In the genomic region with DNA sequence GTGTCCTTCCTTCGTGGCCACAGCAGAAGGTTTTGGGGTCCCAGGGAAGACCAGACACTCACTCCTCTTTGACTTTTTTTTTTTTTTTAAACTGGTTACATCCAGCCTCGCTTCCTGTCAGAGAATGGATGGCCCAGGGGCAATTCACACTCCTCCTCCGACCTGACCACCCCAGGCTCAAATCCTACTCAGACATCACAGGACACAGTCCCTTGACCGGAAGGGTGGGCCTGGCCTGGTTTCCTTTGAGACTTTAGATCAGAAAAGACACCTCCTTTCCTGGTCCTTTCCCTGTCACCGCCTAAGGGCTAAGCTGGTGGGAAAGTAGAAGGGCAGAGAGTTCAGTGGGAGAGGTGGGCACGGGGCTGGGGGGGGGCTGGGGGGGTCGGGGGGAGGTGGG, we compare ENCODE assay signal across 12 mouse cellular contexts. TPM values are rescaled to one million over a fixed set of nuclear protein-coding genes. Genes with fewer than 3 reads are reported as not detected.
DNase-seq lines count a peak whose midpoint lies in the region; ATAC-seq lines count a peak whose summit lies in the region.
"Had no signal": no experiment of that assay in that cellular context is flagged by ENCODE, and none has a peak within 500 bp of the region (broad histone marks: within the 10 kb centered on the region; RNA-seq: fewer than 3 reads in every experiment).

No protein-coding gene starts in this region.

- H3K9me3 ChIP-seq in kidney, embryonic 15.5 days (replicated peaks) = no peaks in the 10 kb centered on the region
- H3K9me3 ChIP-seq: embryonic facial prominence, embryonic 15.5 days had no signal

- no peak for ATAC-seq in kidney, embryonic 15.5 days (replicated peaks; ENCODE audit: low FRiP score)
- ATAC-seq: hindbrain, embryonic 16.5 days had no signal

- peaks cover 15% of the 10 kb centered on the region; the same call in 1 of the 2 replicates for H3K4me1 ChIP-seq in kidney, embryonic 15.5 days

- 32% methylated on average over 7 of the region's 7 CpGs for WGBS in kidney, embryonic 15.5 days

- intact Hi-C loops in heart, postnatal 25 days (cut with DNase I) = loop anchor here (10.0 kb wide), 1 partner anchor 365 kb away; the partner anchor contains the start of gene Cd300lg

- no peaks in the 10 kb centered on the region for H3K27me3 ChIP-seq in kidney, embryonic 15.5 days
- H3K27me3 ChIP-seq: embryonic facial prominence, embryonic 15.5 days had no signal

- H3K4me2 ChIP-seq in kidney, embryonic 15.5 days = no peak overlapping the region
- H3K4me2 ChIP-seq: embryonic facial prominence, embryonic 15.5 days had no signal

- no peak overlapping the region for H3K27ac ChIP-seq in kidney, embryonic 15.5 days
- H3K27ac ChIP-seq: layer of hippocampus, adult 2 months had no signal

- DNase-seq in kidney, adult 11 months = peak; percentile 55
- DNase-seq in heart, adult 8-10 months (ENCODE audit: low spot score) = peak; percentile 68
- peak; percentile 24 for DNase-seq in heart, postnatal 25 days (ENCODE audit: low spot score)
- DNase-seq in lung, postnatal 14 days = peak; percentile 44
- no peak for DNase-seq in thymus, adult 18-20 months
- DNase-seq in frontal cortex, postnatal 10 days (ENCODE audit: low spot score in 2 of 2) = no peak
- DNase-seq: cerebellum, postnatal 25 days; thymus, adult 2 months had no signal

- H3K36me3 ChIP-seq in kidney, embryonic 15.5 days = no peaks in the 10 kb centered on the region
- H3K36me3 ChIP-seq: embryonic facial prominence, embryonic 15.5 days had no signal

- H3K9ac ChIP-seq in kidney, embryonic 15.5 days = no peak overlapping the region
- H3K9ac ChIP-seq: embryonic facial prominence, embryonic 15.5 days had no signal

- no peak overlapping the region for H3K4me3 ChIP-seq in kidney, embryonic 15.5 days (replicated peaks)
- H3K4me3 ChIP-seq: embryonic facial prominence, embryonic 15.5 days; layer of hippocampus, adult 2 months had no signal

RNA-seq across cellular contexts. Expression of gene Arl4d, which starts 14.6 kb away (rescaled TPM):
- 3.9 and 4.1 TPM in 2 replicates for polyA plus RNA-seq in kidney, embryonic 15.5 days (2015; fragmentation: Nextera tagmentation; extraction: Ambion mirVana)
- 10 to 100 TPM; 21.1 to 30.1 (median 27.0) TPM for total RNA-seq in heart, adult 8-10 months (2022)
- 10 to 100 TPM; 21.6 to 31.0 TPM for total RNA-seq in heart, postnatal 25 days (2021)

RNA-seq across cellular contexts. Expression of gene Dhx8, which starts 52.8 kb away (rescaled TPM):
- 32.3 and 36.1 TPM in 2 replicates for polyA plus RNA-seq in kidney, embryonic 15.5 days (2015; fragmentation: Nextera tagmentation; extraction: Ambion mirVana)
- total RNA-seq in heart, adult 8-10 months (2022) = 10 to 100 TPM; 13.6 to 15.8 (median 14.6) TPM
- total RNA-seq in heart, postnatal 25 days (2021) = 10 to 100 TPM; 14.2 to 16.4 TPM

RNA-seq across cellular contexts. Expression of gene Rdm1, which starts 52.9 kb away (rescaled TPM):
- 35.5 and 41.1 TPM in 2 replicates for polyA plus RNA-seq in kidney, embryonic 15.5 days (2015; fragmentation: Nextera tagmentation; extraction: Ambion mirVana)
- total RNA-seq in heart, adult 8-10 months (2022) = 10 to 100 TPM; 47.9 to 60.0 (median 55.8) TPM
- 10 to 100 TPM; 39.1 to 39.3 TPM for total RNA-seq in heart, postnatal 25 days (2021)

Comparison
In these comparisons a context has a peak if more than half of its experiments do, and no peak if none do; other contexts are left out.
1. DNase-seq: peak in kidney, adult 11 months (single experiment), heart, adult 8-10 months (single experiment), heart, postnatal 25 days (single experiment) and lung, postnatal 14 days (single experiment); none in thymus, adult 18-20 months (0 of 2) and frontal cortex, postnatal 10 days (0 of 2).